9 mouse cellular contexts compared by ENCODE assay signal in genomic region chr13:81314306-81315120, GRCm38 (mm10).
A peak's percentile ranks its signal among the peaks of the same experiment; 100 is the strongest.
DNase-seq lines count a peak whose midpoint lies in the region; ATAC-seq and TF ChIP-seq lines count a peak whose summit lies in the region.
"Had no signal": no experiment of that assay in that cellular context is flagged by ENCODE, and none has a peak within 500 bp of the region (broad histone marks: within the 10 kb centered on the region; RNA-seq: fewer than 3 reads in every experiment).

No protein-coding gene starts in this region.

- no peaks in the 10 kb centered on the region for H3K36me3 ChIP-seq in liver, postnatal 0 days (replicated peaks; ENCODE audit: insufficient read depth, low read length)
- no peaks in the 10 kb centered on the region for H3K36me3 ChIP-seq in midbrain, postnatal 0 days (ENCODE audit: insufficient read depth, low read length)

- no peak overlapping the region for H3K9ac ChIP-seq in liver, postnatal 0 days (replicated peaks)
- peak overlapping the region; percentile 33; the same call in 1 of the 2 replicates for H3K9ac ChIP-seq in midbrain, postnatal 0 days (replicated peaks; ENCODE audit: low read length, poor library complexity, severe bottlenecking)

- no peaks in the 10 kb centered on the region for H3K4me1 ChIP-seq in liver, postnatal 0 days (ENCODE audit: insufficient read depth)
- no peaks in the 10 kb centered on the region for H3K4me1 ChIP-seq in midbrain, postnatal 0 days (ENCODE audit: insufficient read depth, low read length)

- peak; percentile 49 for DNase-seq in adrenal gland, adult 2 months
- no peak for DNase-seq in adrenal gland, postnatal 4 days (ENCODE audit: low spot score in 2 of 2)
- no peak for DNase-seq in liver, postnatal 0 days
- DNase-seq in liver: no peak
- DNase-seq in hindlimb bud, embryonic 11.5 days (ENCODE audit: extremely low spot score, low read depth, low spot score): peak; percentile 20
- peak; percentile 75 for DNase-seq in midbrain, postnatal 0 days (ENCODE audit: low spot score)
- DNase-seq in cerebellum, adult 18-20 months: no peak
- DNase-seq in spleen, postnatal 14 days (ENCODE audit: low spot score in 2 of 2): no peak

- H3K27ac ChIP-seq in liver, postnatal 0 days (ENCODE audit: low read depth): no peak overlapping the region
- no peak overlapping the region for H3K27ac ChIP-seq in midbrain, postnatal 0 days (ENCODE audit: low read depth, low read length)

- H3K4me3 ChIP-seq in liver, postnatal 0 days (ENCODE audit: low read depth, low read length): no peak overlapping the region
- no peak overlapping the region for H3K4me3 ChIP-seq in midbrain, postnatal 0 days (ENCODE audit: low read depth, low read length)
- H3K4me3 ChIP-seq: erythroblast, embryonic 14.5 days had no signal

- peak; percentile 72 for TF ChIP-seq CTCF in liver, postnatal 0 days (IDR thresholded peaks at IDR 0.05; ENCODE audit: low read depth)
- TF ChIP-seq CTCF in midbrain, postnatal 0 days (IDR thresholded peaks at IDR 0.05): peak; percentile 82

- 0 out of 2 replicates have a peak, but pooled peaks have one; percentile 50 for ATAC-seq in liver, postnatal 0 days
- ATAC-seq in midbrain, postnatal 0 days (ENCODE audit: low FRiP score): peak; percentile 75; the same call in 1 of the 2 replicates

- no peaks in the 10 kb centered on the region for H3K27me3 ChIP-seq in liver, postnatal 0 days (ENCODE audit: insufficient read depth, low read length)
- H3K27me3 ChIP-seq in midbrain, postnatal 0 days (ENCODE audit: insufficient read depth, low read length): no peaks in the 10 kb centered on the region

- WGBS in liver, postnatal 0 days (ENCODE audit: insufficient replicate concordance): 60% methylated on average over 7 of the region's 7 CpGs
- WGBS in midbrain, postnatal 0 days: 56% methylated on average over 7 of the region's 7 CpGs

- TF ChIP-seq EP300 in liver, postnatal 0 days (IDR thresholded peaks at IDR 0.05; ENCODE audit: low read depth): 0 out of 2 replicates have a peak, but pooled peaks have one; percentile 8

- H3K9me3 ChIP-seq in liver, postnatal 0 days (ENCODE audit: low read length): no peaks in the 10 kb centered on the region
- H3K9me3 ChIP-seq in midbrain, postnatal 0 days (ENCODE audit: low read length): no peaks in the 10 kb centered on the region

- no peak overlapping the region for H3K4me2 ChIP-seq in liver, postnatal 0 days (ENCODE audit: low read depth, low read length)
- H3K4me2 ChIP-seq in midbrain, postnatal 0 days (ENCODE audit: low read depth, low read length, poor library complexity, severe bottlenecking): no peak overlapping the region

Comparison
In these comparisons a context has a peak if more than half of its experiments do, and no peak if none do; other contexts are left out.
1. DNase-seq: peak in adrenal gland, adult 2 months (single experiment), hindlimb bud, embryonic 11.5 days (single experiment) and midbrain, postnatal 0 days (single experiment); none in adrenal gland, postnatal 4 days (0 of 2), liver, postnatal 0 days (single experiment), liver (single experiment), cerebellum, adult 18-20 months (0 of 2) and spleen, postnatal 14 days (0 of 2).